Mouse (Mus musculus) lung, postnatal 0 days (tissue): ENCODE data around the gene Neurod2.

Experiments
- CTCF ChIP-seq: IDR thresholded peaks from 2 replicates; pipeline ENCODE4 v1.5.1; 2016; ENCODE audit warnings: antibody characterized with exemption, mild to moderate bottlenecking
- EP300 ChIP-seq: IDR thresholded peaks from 2 replicates; pipeline ENCODE4 v1.6.1; 2016; ENCODE audit warnings: antibody characterized with exemption, mild to moderate bottlenecking, control low read depth

GRCm38 (mm10) chr11:98335250-98335649 lies 5.8 kb upstream of the Neurod2 start:
- no peak for TF ChIP-seq EP300
- TF ChIP-seq CTCF: no peak
